Mouse (Mus musculus): Measurements from ENCODE around the gene Sft2d2. TPM values are rescaled to one million over a fixed set of nuclear protein-coding genes. Genes with fewer than 3 reads are reported as not detected.

The Sft2d2 gene
- polyA plus RNA-seq, 1 experiment from 2014 or later = 29.4 TPM

- H3K27me3 ChIP-seq (ENCODE audit: control insufficient read depth, insufficient read depth, low read length) = no peaks in the 10 kb centered on the region
- WGBS = 17% methylated on average over 2 of the region's 2 CpGs
- no peaks in the 10 kb centered on the region for H3K36me3 ChIP-seq (ENCODE audit: control insufficient read depth, insufficient read depth, low read length)
- H3K4me3 ChIP-seq (ENCODE audit: low read depth, low read length) = no peak overlapping the region
- no peak overlapping the region for H3K9ac ChIP-seq (replicated peaks; ENCODE audit: low read depth, low read length)
- H3K27ac ChIP-seq (ENCODE audit: low read length) = no peak overlapping the region
- no peaks in the 10 kb centered on the region for H3K4me1 ChIP-seq (ENCODE audit: control insufficient read depth, insufficient read depth, low read length)
- ATAC-seq (ENCODE audit: insufficient number of reproducible peaks, insufficient read depth, low FRiP score, low read depth) = no peak
- no peak overlapping the region for H3K4me2 ChIP-seq (replicated peaks; ENCODE audit: low read depth, low read length)
- H3K9me3 ChIP-seq (ENCODE audit: control insufficient read depth, low read depth, low read length) = no peaks in the 10 kb centered on the region
Observed at GRCm38 (mm10) chr1:165205591-165205990, 11.4 kb upstream of the Sft2d2 start.

GRCm38 (mm10) chr1:165203488-165204035 lies 9.3 kb upstream of the Sft2d2 start:
- no peaks in the 10 kb centered on the region for H3K27me3 ChIP-seq (ENCODE audit: control insufficient read depth, insufficient read depth, low read length)
- no peak overlapping the region for H3K27ac ChIP-seq (ENCODE audit: low read length)
- no peak overlapping the region for H3K4me3 ChIP-seq (ENCODE audit: low read depth, low read length)
- H3K9me3 ChIP-seq (ENCODE audit: control insufficient read depth, low read depth, low read length) = no peaks in the 10 kb centered on the region
- WGBS = 32% methylated on average over 2 of the region's 2 CpGs
- H3K4me2 ChIP-seq (replicated peaks; ENCODE audit: low read depth, low read length) = no peak overlapping the region
- no peaks in the 10 kb centered on the region for H3K4me1 ChIP-seq (ENCODE audit: control insufficient read depth, insufficient read depth, low read length)
- no peaks in the 10 kb centered on the region for H3K36me3 ChIP-seq (ENCODE audit: control insufficient read depth, insufficient read depth, low read length)
- ATAC-seq (ENCODE audit: insufficient number of reproducible peaks, insufficient read depth, low FRiP score, low read depth) = no peak
- H3K9ac ChIP-seq (replicated peaks; ENCODE audit: low read depth, low read length) = no peak overlapping the region

DNA sequence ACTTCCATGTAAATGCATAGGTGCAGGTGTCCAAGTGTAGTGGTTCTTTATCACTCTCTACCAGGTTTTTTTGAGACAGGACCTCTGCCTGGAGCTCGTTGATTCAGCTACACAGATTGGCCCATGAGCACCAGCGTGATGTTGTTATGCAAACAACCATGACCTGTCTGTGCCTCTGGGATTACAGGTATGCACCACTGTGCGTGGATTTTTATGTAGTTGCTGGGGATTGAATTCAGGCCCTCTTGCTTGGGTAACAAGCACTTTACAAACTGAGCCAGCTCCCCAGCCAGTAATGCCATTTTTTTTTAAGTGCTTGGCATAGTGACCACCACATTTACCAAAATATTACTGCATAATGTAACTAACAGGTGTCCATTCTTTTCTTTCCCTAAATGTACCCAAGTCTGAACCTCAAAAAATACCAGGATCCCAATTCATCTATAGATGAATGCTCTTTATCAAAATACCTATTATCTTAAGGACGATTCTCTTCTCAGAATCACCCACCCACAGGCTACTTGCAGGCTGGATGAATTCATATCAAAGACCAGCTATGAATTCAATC lies 7.3 kb upstream of the Sft2d2 start:
- Histone ChIP-seq H3K4me2 (replicated peaks; ENCODE audit: low read depth, low read length) (no peak overlapping the region), H3K27me3 (ENCODE audit: control insufficient read depth, insufficient read depth, low read length) (no peaks in the 10 kb centered on the region), H3K27ac (ENCODE audit: low read length) (no peak overlapping the region), H3K4me1 (ENCODE audit: control insufficient read depth, insufficient read depth, low read length) (no peaks in the 10 kb centered on the region), H3K36me3 (ENCODE audit: control insufficient read depth, insufficient read depth, low read length) (no peaks in the 10 kb centered on the region), H3K9ac (replicated peaks; ENCODE audit: low read depth, low read length) (no peak overlapping the region), H3K9me3 (ENCODE audit: control insufficient read depth, low read depth, low read length) (no peaks in the 10 kb centered on the region), H3K4me3 (ENCODE audit: low read depth, low read length) (no peak overlapping the region)
- no peak for ATAC-seq (ENCODE audit: insufficient number of reproducible peaks, insufficient read depth, low FRiP score, low read depth)
- WGBS = 73% methylated on average over 4 of the region's 4 CpGs

DNA sequence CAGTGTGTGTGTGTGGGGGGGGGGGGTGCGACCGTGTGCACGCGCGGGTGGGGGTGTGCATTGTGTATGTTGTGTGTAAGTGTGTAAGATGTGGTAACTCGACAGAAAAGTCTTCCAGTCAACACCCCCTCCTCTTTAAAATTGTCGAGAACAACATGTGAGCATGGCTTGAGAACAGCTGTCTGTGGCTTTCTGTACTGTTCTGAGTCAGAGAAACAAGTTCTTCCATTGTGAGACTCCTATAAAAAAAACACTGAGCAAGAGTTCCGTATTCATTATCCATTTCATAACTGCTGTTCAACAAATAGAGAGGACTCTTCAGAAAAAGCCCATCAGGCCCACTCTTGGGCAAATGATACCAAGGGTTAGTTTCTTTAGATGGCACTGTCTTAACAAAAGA lies 6.5 kb upstream of the Sft2d2 start:
- 0 out of 2 replicates have a peak, but pooled peaks have one; percentile 10 for ATAC-seq (ENCODE audit: insufficient number of reproducible peaks, insufficient read depth, low FRiP score, low read depth)
- Histone ChIP-seq H3K9ac (replicated peaks; ENCODE audit: low read depth, low read length) (no peak overlapping the region), H3K4me2 (replicated peaks; ENCODE audit: low read depth, low read length) (no peak overlapping the region), H3K9me3 (ENCODE audit: control insufficient read depth, low read depth, low read length) (no peaks in the 10 kb centered on the region), H3K4me3 (ENCODE audit: low read depth, low read length) (no peak overlapping the region), H3K27me3 (ENCODE audit: control insufficient read depth, insufficient read depth, low read length) (no peaks in the 10 kb centered on the region), H3K27ac (ENCODE audit: low read length) (no peak overlapping the region), H3K4me1 (ENCODE audit: control insufficient read depth, insufficient read depth, low read length) (no peaks in the 10 kb centered on the region), H3K36me3 (ENCODE audit: control insufficient read depth, insufficient read depth, low read length) (no peaks in the 10 kb centered on the region)
- WGBS = 50% methylated on average over 8 of the region's 8 CpGs

- Histone ChIP-seq H3K9me3 (ENCODE audit: control insufficient read depth, low read depth, low read length) (no peaks in the 10 kb centered on the region), H3K4me1 (ENCODE audit: control insufficient read depth, insufficient read depth, low read length) (peaks cover 5% of the 10 kb centered on the region; the same call in 1 of the 2 replicates), H3K27ac (ENCODE audit: low read length) (no peak overlapping the region), H3K27me3 (ENCODE audit: control insufficient read depth, insufficient read depth, low read length) (no peaks in the 10 kb centered on the region), H3K4me3 (ENCODE audit: low read depth, low read length) (no peak overlapping the region), H3K9ac (replicated peaks; ENCODE audit: low read depth, low read length) (no peak overlapping the region), H3K36me3 (ENCODE audit: control insufficient read depth, insufficient read depth, low read length) (no peaks in the 10 kb centered on the region), H3K4me2 (replicated peaks; ENCODE audit: low read depth, low read length) (no peak overlapping the region)
- WGBS = 67% methylated on average over 3 of the region's 3 CpGs
- ATAC-seq (ENCODE audit: insufficient number of reproducible peaks, insufficient read depth, low FRiP score, low read depth) = no peak
Observed at GRCm38 (mm10) chr1:165199639-165200038, 5.4 kb upstream of the Sft2d2 start.

- Histone ChIP-seq H3K4me1 (ENCODE audit: control insufficient read depth, insufficient read depth, low read length) (peaks cover 5% of the 10 kb centered on the region; the same call in 1 of the 2 replicates), H3K36me3 (ENCODE audit: control insufficient read depth, insufficient read depth, low read length) (no peaks in the 10 kb centered on the region), H3K4me3 (ENCODE audit: low read depth, low read length) (no peak overlapping the region), H3K27ac (ENCODE audit: low read length) (no peak overlapping the region), H3K9ac (replicated peaks; ENCODE audit: low read depth, low read length) (no peak overlapping the region), H3K9me3 (ENCODE audit: control insufficient read depth, low read depth, low read length) (no peaks in the 10 kb centered on the region), H3K4me2 (replicated peaks; ENCODE audit: low read depth, low read length) (no peak overlapping the region), H3K27me3 (ENCODE audit: control insufficient read depth, insufficient read depth, low read length) (no peaks in the 10 kb centered on the region)
- WGBS = 67% methylated on average over 1 of the region's 1 CpGs
- no peak for ATAC-seq (ENCODE audit: insufficient number of reproducible peaks, insufficient read depth, low FRiP score, low read depth)
Observed at GRCm38 (mm10) chr1:165198951-165199350, 4.7 kb upstream of the Sft2d2 start.

- Histone ChIP-seq H3K4me3 (ENCODE audit: low read depth, low read length) (no peak overlapping the region), H3K27ac (ENCODE audit: low read length) (no peak overlapping the region), H3K27me3 (ENCODE audit: control insufficient read depth, insufficient read depth, low read length) (no peaks in the 10 kb centered on the region), H3K9me3 (ENCODE audit: control insufficient read depth, low read depth, low read length) (no peaks in the 10 kb centered on the region), H3K4me1 (ENCODE audit: control insufficient read depth, insufficient read depth, low read length) (peaks cover 7% of the 10 kb centered on the region), H3K36me3 (ENCODE audit: control insufficient read depth, insufficient read depth, low read length) (no peaks in the 10 kb centered on the region), H3K9ac (replicated peaks; ENCODE audit: low read depth, low read length) (no peak overlapping the region), H3K4me2 (replicated peaks; ENCODE audit: low read depth, low read length) (no peak overlapping the region)
- WGBS = 64% methylated on average over 3 of the region's 3 CpGs
- no peak for ATAC-seq (ENCODE audit: insufficient number of reproducible peaks, insufficient read depth, low FRiP score, low read depth)
Observed at GRCm38 (mm10) chr1:165197875-165198274, 3.6 kb upstream of the Sft2d2 start.

- H3K27ac ChIP-seq (ENCODE audit: low read length) = no peak overlapping the region
- H3K9me3 ChIP-seq (ENCODE audit: control insufficient read depth, low read depth, low read length) = no peaks in the 10 kb centered on the region
- H3K4me2 ChIP-seq (replicated peaks; ENCODE audit: low read depth, low read length) = no peak overlapping the region
- no peaks in the 10 kb centered on the region for H3K36me3 ChIP-seq (ENCODE audit: control insufficient read depth, insufficient read depth, low read length)
- no peaks in the 10 kb centered on the region for H3K27me3 ChIP-seq (ENCODE audit: control insufficient read depth, insufficient read depth, low read length)
- H3K4me1 ChIP-seq (ENCODE audit: control insufficient read depth, insufficient read depth, low read length) = peaks cover 11% of the 10 kb centered on the region
- WGBS = 68% methylated on average over 3 of the region's 3 CpGs
- no peak overlapping the region for H3K9ac ChIP-seq (replicated peaks; ENCODE audit: low read depth, low read length)
- no peak for ATAC-seq (ENCODE audit: insufficient number of reproducible peaks, insufficient read depth, low FRiP score, low read depth)
- no peak overlapping the region for H3K4me3 ChIP-seq (ENCODE audit: low read depth, low read length)
Observed at GRCm38 (mm10) chr1:165195396-165195960, 1.2 kb upstream of the Sft2d2 start.
